Mouse (Mus musculus): ENCODE measurements around the gene Ipo13.

- TF ChIP-seq E2F4 (IDR thresholded peaks at IDR 0.05; ENCODE audit: insufficient read depth) (no peak), REST (IDR thresholded peaks at IDR 0.05; ENCODE audit: insufficient read depth, insufficient read length) (peak; percentile 96), TCF12 (IDR thresholded peaks at IDR 0.05; ENCODE audit: insufficient read depth, poor library complexity, severe bottlenecking) (no peak), POLR2A (IDR thresholded peaks at IDR 0.05; ENCODE audit: insufficient read length, low read depth) (no peak), CEBPB (IDR thresholded peaks at IDR 0.05; ENCODE audit: insufficient read depth, poor library complexity, severe bottlenecking) (no peak), MAX (IDR thresholded peaks at IDR 0.05; ENCODE audit: low read depth) (no peak), USF1 (IDR thresholded peaks at IDR 0.05; ENCODE audit: low read depth) (no peak), POLR2AphosphoS2 (IDR thresholded peaks at IDR 0.05; ENCODE audit: insufficient read length, low read depth) (peak; percentile 32), MYOG (IDR thresholded peaks at IDR 0.05; ENCODE audit: control insufficient read depth in 1 of 3, insufficient read depth in 1 of 3, insufficient read length in 2 of 3, low read depth in 2 of 3) (no peak), MYOD1 (IDR thresholded peaks at IDR 0.05; ENCODE audit: control insufficient read depth in 1 of 3, insufficient read length in 2 of 3, low read depth in 2 of 3) (no peak), TCF3 (IDR thresholded peaks at IDR 0.05; ENCODE audit: insufficient read length, low read depth) (no peak), SRF (IDR thresholded peaks at IDR 0.05; ENCODE audit: control insufficient read depth, insufficient read length, low read depth) (no peak)
Measured at GRCm38 (mm10) chr4:117893376-117893775, 21.4 kb downstream of the Ipo13 start.

Measured in myocyte (in vitro differentiated cells).